Comparison of ENCODE assay signal across 9 mouse cellular contexts in the genomic region with DNA sequence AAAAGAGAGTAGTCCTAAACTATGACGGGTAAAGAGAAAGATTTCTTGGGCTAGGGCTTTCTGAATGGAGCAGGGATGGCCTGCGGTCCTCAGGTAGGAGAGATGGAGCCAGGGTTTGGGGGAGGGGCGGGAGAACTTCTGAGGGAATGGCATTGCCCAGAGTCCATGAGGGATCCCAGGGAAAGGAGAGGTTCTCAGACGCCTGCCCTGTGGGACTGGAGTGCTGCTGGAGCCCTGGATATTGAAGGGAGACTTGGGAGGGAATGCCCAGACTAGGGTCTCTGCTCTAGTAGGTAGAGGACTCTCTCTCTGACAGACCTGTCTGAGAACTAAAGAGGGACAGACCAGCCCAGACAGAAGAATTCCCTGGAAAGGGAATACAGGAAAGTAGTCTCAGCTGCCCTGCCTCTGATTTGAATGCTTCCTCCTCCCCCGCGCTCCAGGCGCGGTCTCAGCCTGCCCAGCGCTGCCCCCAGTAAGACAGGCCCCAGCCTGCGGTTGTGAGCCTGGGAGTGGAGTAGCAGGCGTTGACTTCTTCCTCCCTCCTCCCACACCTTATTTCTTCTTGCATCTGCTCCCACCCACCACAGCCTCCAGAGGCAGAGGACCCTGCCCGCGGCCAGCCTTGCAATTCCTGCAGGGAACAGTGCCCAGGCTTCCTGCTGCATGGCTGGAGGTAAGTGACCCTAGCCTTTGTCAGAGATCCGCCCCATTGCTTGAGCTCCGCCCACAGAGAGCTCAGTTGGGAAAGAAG. TPM values are rescaled to one million over a fixed set of nuclear protein-coding genes. Genes with fewer than 3 reads are reported as not detected.
DNase-seq lines count a peak whose midpoint lies in the region; ATAC-seq and TF ChIP-seq lines count a peak whose summit lies in the region.
"Had no signal": no experiment of that assay in that cellular context is flagged by ENCODE, and none has a peak within 500 bp of the region (broad histone marks: within the 10 kb centered on the region; RNA-seq: fewer than 3 reads in every experiment).

No protein-coding gene starts in this region.

- ATAC-seq in intestine, postnatal 0 days, result peak; percentile 79
- ATAC-seq in stomach, embryonic 14.5 days (ENCODE audit: insufficient number of reproducible peaks, insufficient read depth, low FRiP score, low read depth), result peak; percentile 77
- no peak for ATAC-seq in activated CD4-positive, CD25-positive, alpha-beta regulatory T cell, adult 4 months

- H3K4me2 ChIP-seq in intestine, postnatal 0 days (replicated peaks; ENCODE audit: low read depth), result peak overlapping the region; percentile 66
- peak overlapping the region; percentile 45 for H3K4me2 ChIP-seq in stomach, embryonic 14.5 days (replicated peaks; ENCODE audit: low read depth, low read length)

- H3K4me1 ChIP-seq in thymus, adult 2 months (replicated peaks; ENCODE audit: control insufficient read depth, insufficient read depth, low read length), result peaks cover 16% of the 10 kb centered on the region
- H3K4me1 ChIP-seq in intestine, postnatal 0 days (replicated peaks; ENCODE audit: control insufficient read depth, insufficient read depth, low read length), result no peaks in the 10 kb centered on the region
- peaks cover 4% of the 10 kb centered on the region; the same call in 1 of the 2 replicates for H3K4me1 ChIP-seq in lung, adult 2 months (ENCODE audit: control insufficient read depth, insufficient read depth, low read length)
- peaks cover 2% of the 10 kb centered on the region; the same call in 1 of the 2 replicates for H3K4me1 ChIP-seq in stomach, embryonic 14.5 days (ENCODE audit: control insufficient read depth, insufficient read depth, low read length)

- no peaks in the 10 kb centered on the region for H3K27me3 ChIP-seq in thymus, adult 2 months (ENCODE audit: control insufficient read depth, insufficient read depth, low read length)
- no peaks in the 10 kb centered on the region for H3K27me3 ChIP-seq in intestine, postnatal 0 days (replicated peaks; ENCODE audit: control insufficient read depth, insufficient read depth, low read length)
- H3K27me3 ChIP-seq in stomach, embryonic 14.5 days (ENCODE audit: control insufficient read depth, insufficient read depth, low read length), result no peaks in the 10 kb centered on the region

- H3K4me3 ChIP-seq in thymus, adult 2 months (ENCODE audit: control insufficient read depth, insufficient read depth, low read length), result peak overlapping the region; percentile 16
- peak overlapping the region; percentile 46 for H3K4me3 ChIP-seq in intestine, postnatal 0 days (ENCODE audit: low read depth, low read length)
- peak overlapping the region; percentile 78 for H3K4me3 ChIP-seq in lung, adult 2 months (replicated peaks; ENCODE audit: extremely low read depth, low read depth, low read length)
- peak overlapping the region; percentile 40 for H3K4me3 ChIP-seq in stomach, embryonic 14.5 days (ENCODE audit: low read depth, low read length)

- H3K9ac ChIP-seq in intestine, postnatal 0 days (ENCODE audit: low read depth, low read length), result peak overlapping the region; percentile 37; the same call in 1 of the 2 replicates
- no peak overlapping the region for H3K9ac ChIP-seq in stomach, embryonic 14.5 days (replicated peaks; ENCODE audit: low read depth, low read length)

- intact Hi-C loops in gastrocnemius, postnatal 36 days (cut with DNase I), result no loop called here

- TF ChIP-seq CTCF in thymus, adult 2 months (IDR thresholded peaks at IDR 0.05; ENCODE audit: borderline replicate concordance, control insufficient read depth, extremely low read depth, insufficient read depth, low read length, poor library complexity), result no peak
- no peak for TF ChIP-seq CTCF in intestine, postnatal 0 days (IDR thresholded peaks at IDR 0.05; ENCODE audit: low read depth)
- TF ChIP-seq CTCF in lung, adult 2 months (IDR thresholded peaks at IDR 0.05; ENCODE audit: insufficient read depth, low read length), result no peak

- WGBS in thymus, adult 2 months, result 35% methylated on average over 12 of the region's 15 CpGs
- WGBS in intestine, postnatal 0 days, result 27% methylated on average over 15 of the region's 15 CpGs
- WGBS in lung, adult 2 months, result 28% methylated on average over 15 of the region's 15 CpGs
- 32% methylated on average over 11 of the region's 15 CpGs for WGBS in stomach, embryonic 14.5 days

- no peak for TF ChIP-seq POLR2A in thymus, adult 2 months (IDR thresholded peaks at IDR 0.05; ENCODE audit: control insufficient read depth, extremely low read depth, insufficient read depth, low read length, poor library complexity)
- TF ChIP-seq POLR2A in lung, adult 2 months (IDR thresholded peaks at IDR 0.05; ENCODE audit: borderline replicate concordance, extremely low read depth, low read depth, low read length), result peak; percentile 16; the same call in 1 of the 2 replicates

- no peak for DNase-seq in thymus, adult 2 months
- no peak for DNase-seq in thymus, postnatal 25 days
- peak; percentile 44 to 45 for DNase-seq in gastrocnemius, postnatal 36 days
- DNase-seq in lung, adult 2 months, result peak; percentile 51
- no peak for DNase-seq in right cerebral cortex, postnatal 4 days

- H3K36me3 ChIP-seq in thymus, adult 2 months (ENCODE audit: control insufficient read depth, insufficient read depth, low read length), result no peaks in the 10 kb centered on the region
- no peaks in the 10 kb centered on the region for H3K36me3 ChIP-seq in intestine, postnatal 0 days (ENCODE audit: control insufficient read depth, insufficient read depth)
- no peaks in the 10 kb centered on the region for H3K36me3 ChIP-seq in stomach, embryonic 14.5 days (ENCODE audit: control insufficient read depth, insufficient read depth, low read length)

- H3K9me3 ChIP-seq in intestine, postnatal 0 days (ENCODE audit: control insufficient read depth), result no peaks in the 10 kb centered on the region
- H3K9me3 ChIP-seq in stomach, embryonic 14.5 days (ENCODE audit: control insufficient read depth, low read depth, low read length), result no peaks in the 10 kb centered on the region

- H3K27ac ChIP-seq in thymus, adult 2 months (ENCODE audit: control insufficient read depth, insufficient read depth, low read length), result no peak overlapping the region
- H3K27ac ChIP-seq in intestine, postnatal 0 days (ENCODE audit: low read depth, low read length), result peak overlapping the region; percentile 50; the same call in 1 of the 2 replicates
- H3K27ac ChIP-seq in stomach, embryonic 14.5 days (ENCODE audit: low read length), result peak overlapping the region; percentile 78

RNA-seq across cellular contexts. Expression of a gene that starts 1.1 kb away (rescaled TPM):
- polyA plus RNA-seq in thymus, adult 2 months (2012; rRNA removed), result 29.7 TPM in 2 replicates
- total RNA-seq in gastrocnemius, postnatal 36 days (2021), result 10 to 100 TPM; 23.1 to 24.9 TPM
- 3.4 and 4.3 TPM in 2 replicates for polyA plus RNA-seq in intestine, postnatal 0 days (2015; fragmentation: Nextera tagmentation; extraction: Ambion mirVana)
- polyA plus RNA-seq in lung, adult 2 months (2012; rRNA removed), result 21.7 and 25.0 TPM in 2 replicates
- polyA plus RNA-seq in stomach, embryonic 14.5 days (2014; fragmentation: Nextera tagmentation; extraction: Ambion mirVana), result 11.1 and 12.0 TPM in 2 replicates
- polyA plus RNA-seq in activated CD4-positive, CD25-positive, alpha-beta regulatory T cell, adult 4 months (2017; shearing (Covaris generic)), result 1 to 10 TPM; 6.3 TPM

RNA-seq across cellular contexts. Expression of a gene that starts 13.0 kb away (rescaled TPM):
- 144 and 149 TPM in 2 replicates for polyA plus RNA-seq in thymus, adult 2 months (2012; rRNA removed)
- 10 to 100 TPM; 28.0 to 43.2 TPM for total RNA-seq in gastrocnemius, postnatal 36 days (2021)
- polyA plus RNA-seq in intestine, postnatal 0 days (2015; fragmentation: Nextera tagmentation; extraction: Ambion mirVana), result 113 and 124 TPM in 2 replicates
- polyA plus RNA-seq in lung, adult 2 months (2012; rRNA removed), result 208 and 264 TPM in 2 replicates
- polyA plus RNA-seq in stomach, embryonic 14.5 days (2014; fragmentation: Nextera tagmentation; extraction: Ambion mirVana), result 299 and 310 TPM in 2 replicates
- 100 to 1,000 TPM; 196 to 200 TPM for polyA plus RNA-seq in activated CD4-positive, CD25-positive, alpha-beta regulatory T cell, adult 4 months (2017; shearing (Covaris generic))

RNA-seq across cellular contexts. Expression of a gene that starts 19.9 kb away (rescaled TPM):
- 1.2 and 1.8 TPM in 2 replicates for polyA plus RNA-seq in thymus, adult 2 months (2012; rRNA removed)
- 1 to 10 TPM; 1.1 TPM for total RNA-seq in gastrocnemius, postnatal 36 days (2021)
- polyA plus RNA-seq in intestine, postnatal 0 days (2015; fragmentation: Nextera tagmentation; extraction: Ambion mirVana), result 5.4 and 5.7 TPM in 2 replicates
- 3.7 and 5.8 TPM in 2 replicates for polyA plus RNA-seq in lung, adult 2 months (2012; rRNA removed)
- polyA plus RNA-seq in stomach, embryonic 14.5 days (2014; fragmentation: Nextera tagmentation; extraction: Ambion mirVana), result 5.2 and 7.4 TPM in 2 replicates
- polyA plus RNA-seq in activated CD4-positive, CD25-positive, alpha-beta regulatory T cell, adult 4 months (2017; shearing (Covaris generic)), result 1 to 10 TPM; 5.8 to 7.5 TPM

RNA-seq across cellular contexts. Expression of a gene that starts 22.8 kb away (rescaled TPM):
- 0.82 and 3.0 TPM in 2 replicates for polyA plus RNA-seq in thymus, adult 2 months (2012; rRNA removed)
- 10 to 100 TPM; 18.8 to 20.6 TPM for total RNA-seq in gastrocnemius, postnatal 36 days (2021)
- 1.4 and 1.6 TPM in 2 replicates for polyA plus RNA-seq in intestine, postnatal 0 days (2015; fragmentation: Nextera tagmentation; extraction: Ambion mirVana)
- 12.3 and 17.2 TPM in 2 replicates for polyA plus RNA-seq in lung, adult 2 months (2012; rRNA removed)
- polyA plus RNA-seq in stomach, embryonic 14.5 days (2014; fragmentation: Nextera tagmentation; extraction: Ambion mirVana), result 0.71 and 0.80 TPM in 2 replicates
- polyA plus RNA-seq in activated CD4-positive, CD25-positive, alpha-beta regulatory T cell, adult 4 months (2017; shearing (Covaris generic)), result not detected
- total RNA-seq: neutrophil, adult 5-6 weeks had no signal

RNA-seq across cellular contexts. Expression of a gene that starts 38.7 kb away (rescaled TPM):
- 12.2 and 12.8 TPM in 2 replicates for polyA plus RNA-seq in thymus, adult 2 months (2012; rRNA removed)
- 10 to 100 TPM; 11.2 to 12.9 TPM for total RNA-seq in gastrocnemius, postnatal 36 days (2021)
- 13.8 and 14.6 TPM in 2 replicates for polyA plus RNA-seq in intestine, postnatal 0 days (2015; fragmentation: Nextera tagmentation; extraction: Ambion mirVana)
- polyA plus RNA-seq in lung, adult 2 months (2012; rRNA removed), result 8.4 and 9.4 TPM in 2 replicates
- 39.0 and 42.0 TPM in 2 replicates for polyA plus RNA-seq in stomach, embryonic 14.5 days (2014; fragmentation: Nextera tagmentation; extraction: Ambion mirVana)
- polyA plus RNA-seq in activated CD4-positive, CD25-positive, alpha-beta regulatory T cell, adult 4 months (2017; shearing (Covaris generic)), result 10 to 100 TPM; 44.6 to 54.1 TPM

Comparison
In these comparisons a context has a peak if more than half of its experiments do, and no peak if none do; other contexts are left out.
1. DNase-seq: peak in gastrocnemius, postnatal 36 days (2 of 2) and lung, adult 2 months (single experiment); none in thymus, adult 2 months (single experiment), thymus, postnatal 25 days (single experiment) and right cerebral cortex, postnatal 4 days (single experiment).
2. H3K4me3 ChIP-seq: peak in every context shown above with its lines; median percentile 78 in lung, adult 2 months; 46 in intestine, postnatal 0 days; 40 in stomach, embryonic 14.5 days; 16 in thymus, adult 2 months.